Mouse (Mus musculus) limb, embryonic 12.5 days (tissue): ENCODE measurements around the gene P4ha2. TPM values are rescaled to one million over a fixed set of nuclear protein-coding genes. Genes with fewer than 3 reads are reported as not detected.

Source experiments
- ATAC-seq: fragments of 200-750 bp; cut with Nextera tagmentation; 2 replicates; pipeline ENCODE4 v1.8.0; 2017; ENCODE audit warnings: low read depth, moderate TSS enrichment; ENCODE audit not compliant: insufficient number of reproducible peaks, insufficient read depth, low FRiP score, low TSS enrichment
- H3K27ac ChIP-seq: fragments of 300-500 bp; sonication (generic); 2 replicates; pipeline ENCODE4 v1.5.1; 2016; ENCODE audit warnings: mild to moderate bottlenecking, moderate library complexity
- H3K27me3 ChIP-seq: fragments of 300-500 bp; sonication (generic); 2 replicates; pipeline ENCODE4 v1.6.1; 2016; ENCODE audit warnings: mild to moderate bottlenecking, moderate library complexity
- H3K36me3 ChIP-seq: fragments of 300-500 bp; sonication (generic); 2 replicates; pipeline ENCODE4 v1.6.1; 2016; ENCODE audit warnings: mild to moderate bottlenecking, moderate library complexity
- H3K4me1 ChIP-seq: fragments of 300-500 bp; sonication (generic); replicated peaks from 2 replicates; pipeline ENCODE4 v1.6.1; 2016
- H3K4me2 ChIP-seq: fragments of 300-500 bp; sonication (generic); 2 replicates; pipeline ENCODE4 v1.6.1; 2016; ENCODE audit warnings: mild to moderate bottlenecking, moderate library complexity
- H3K4me3 ChIP-seq: fragments of 300-500 bp; sonication (generic); replicated peaks from 2 replicates; pipeline ENCODE4 v1.5.1; 2016; ENCODE audit warnings: mild to moderate bottlenecking
- H3K9ac ChIP-seq: fragments of 300-500 bp; sonication (generic); replicated peaks from 2 replicates; pipeline ENCODE4 v1.6.1; 2016; ENCODE audit warnings: mild to moderate bottlenecking, moderate library complexity
- H3K9me3 ChIP-seq: fragments of 300-500 bp; sonication (generic); 2 replicates; pipeline ENCODE4 v1.6.1; 2016; ENCODE audit warnings: mild to moderate bottlenecking, moderate library complexity
- WGBS: fragments of 180-500 bp; shearing (Covaris S2); methylation state at CpG from one replicate; pipeline ENCODE4 v1.1.7; 2016; 5-methylcytosine and 5-hydroxymethylcytosine counted together
- polyA plus RNA-seq: library from polyadenylated mRNA; unstranded; fragments of >200 nt; fragmentation: Nextera tagmentation; extraction: Ambion mirVana; gene quantifications from 2 replicates; pipeline ENCODE4 v1.2.1, GENCODE M21; 2016

P4ha2 gene
- polyA plus RNA-seq, 1 experiment from 2014 or later = 52.7 TPM

DNA sequence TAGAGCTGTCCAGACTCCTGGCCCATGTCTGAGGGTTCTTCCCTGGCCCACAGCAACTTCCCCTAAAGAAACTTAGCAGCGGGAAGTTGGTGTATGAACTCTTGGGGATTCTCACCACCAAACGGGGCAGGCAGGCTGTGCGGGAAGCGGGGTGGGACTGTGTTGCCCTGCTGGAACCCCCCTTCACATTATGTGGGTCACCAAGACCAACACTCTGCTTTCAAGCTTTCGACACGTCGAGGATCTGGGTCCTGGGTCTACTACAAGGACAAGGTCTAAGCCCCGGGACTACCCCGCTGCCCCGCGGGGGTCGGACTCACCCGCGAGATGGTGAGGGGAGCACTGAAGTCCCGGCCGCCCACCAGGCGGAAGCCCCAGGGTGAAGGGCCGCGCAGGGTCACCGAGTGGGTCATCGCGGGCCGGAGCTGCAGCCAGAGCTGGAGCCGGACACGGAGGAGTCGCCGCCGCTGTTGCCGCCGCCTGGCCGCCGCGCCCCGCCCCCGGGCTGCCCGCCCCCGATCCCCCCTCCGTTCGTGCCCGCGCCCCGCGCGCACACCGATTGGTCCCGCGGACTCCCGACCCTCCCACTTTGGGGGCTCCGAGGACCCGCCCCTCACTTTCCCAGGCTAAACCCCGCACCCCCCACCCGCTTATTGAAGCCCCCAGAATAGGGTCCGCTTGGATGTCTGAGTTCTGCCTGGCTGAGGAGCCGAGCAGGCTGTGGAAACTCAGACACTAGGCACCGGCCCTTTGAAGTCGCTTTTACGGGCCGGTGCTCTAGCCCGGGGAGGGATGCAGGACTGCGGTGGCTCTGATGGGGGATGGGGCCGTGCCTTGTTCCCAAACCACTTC lies 31.1 kb upstream of the P4ha2 start, which contains the start of gene Pdlim4:
Gene Pdlim4 (minus strand): TSS at position 495 of the 852 bp plus-strand sequence.
- peak; percentile 75 for ATAC-seq
- H3K27me3 ChIP-seq = no peaks in the 10 kb centered on the region
- peak within 1 kb of the TSS; percentile 91 for H3K27ac ChIP-seq
- WGBS = under 1% methylated on average over 55 of the region's 61 CpGs
- peak within 1 kb of the TSS; percentile 85 for H3K9ac ChIP-seq
- H3K4me2 ChIP-seq = peak within 1 kb of the TSS; percentile 89
- H3K36me3 ChIP-seq = peaks cover 19% of the 10 kb centered on the region; the same call in 1 of the 2 replicates
- H3K4me3 ChIP-seq = peak within 1 kb of the TSS; percentile 62
- H3K9me3 ChIP-seq = no peaks in the 10 kb centered on the region
- H3K4me1 ChIP-seq = peaks cover 64% of the 10 kb centered on the region

DNA sequence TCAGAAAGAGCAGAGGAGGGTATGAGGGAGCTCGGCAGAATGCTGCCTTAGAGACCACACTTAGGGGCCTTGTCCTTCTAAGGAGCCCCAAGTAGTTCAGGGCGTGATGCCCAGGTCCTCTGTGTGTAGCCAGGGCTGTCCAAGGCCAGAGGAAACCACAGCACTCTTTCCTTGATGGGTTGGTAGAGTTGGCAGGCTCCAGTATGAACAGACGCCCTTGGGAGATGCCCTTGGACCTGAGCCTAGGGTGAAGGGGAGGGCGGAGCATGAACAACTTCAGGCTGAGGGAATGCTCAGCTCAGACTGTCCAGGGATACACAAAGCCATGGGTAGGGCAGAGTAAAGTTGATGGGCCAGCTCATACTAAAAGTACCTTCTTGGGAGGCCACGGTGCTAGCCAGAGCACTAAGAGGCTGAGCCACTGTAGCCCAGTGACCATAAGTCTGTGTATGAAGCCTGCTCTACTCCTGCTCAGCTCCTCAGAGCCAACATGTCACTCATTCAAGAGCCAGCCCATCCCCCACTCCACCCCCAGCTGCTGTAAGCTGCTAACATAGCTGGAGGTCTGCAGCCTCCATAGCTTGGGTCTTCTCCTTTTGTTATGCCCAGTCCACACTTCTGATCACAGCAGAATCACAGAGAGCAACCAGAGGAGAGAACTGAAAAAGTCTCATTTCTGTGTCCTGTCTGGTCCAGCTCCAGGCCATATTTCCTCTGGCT lies 28.0 kb upstream of the P4ha2 start:
- 88% methylated on average over 5 of the region's 5 CpGs for WGBS
- Histone ChIP-seq H3K4me3 (no peak overlapping the region), H3K4me2 (no peak overlapping the region), H3K9me3 (no peaks in the 10 kb centered on the region), H3K4me1 (peaks cover 34% of the 10 kb centered on the region), H3K36me3 (no peaks in the 10 kb centered on the region), H3K27ac (no peak overlapping the region), H3K27me3 (no peaks in the 10 kb centered on the region), H3K9ac (no peak overlapping the region)
- no peak for ATAC-seq

DNA sequence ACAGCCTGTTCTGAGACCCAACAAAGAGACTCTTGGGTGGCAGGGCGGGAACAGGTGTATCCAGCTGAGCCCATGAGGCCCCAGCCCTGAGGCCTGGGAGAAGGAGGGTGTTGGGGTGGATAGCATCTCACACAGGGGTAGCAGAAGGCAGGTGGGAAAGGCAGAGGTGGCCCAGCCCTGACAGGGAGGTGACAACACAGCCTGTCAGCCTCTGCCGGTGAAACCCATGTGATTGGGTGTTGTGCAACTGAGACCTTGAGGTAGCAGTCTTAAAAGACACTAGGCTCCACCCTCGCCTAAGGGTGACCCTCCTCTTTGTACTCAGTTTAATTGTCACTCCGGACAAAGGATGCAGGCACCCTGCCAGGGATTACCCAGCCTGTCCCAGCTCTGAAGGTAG lies 26.6 kb upstream of the P4ha2 start:
- no peaks in the 10 kb centered on the region for H3K27me3 ChIP-seq
- no peak overlapping the region for H3K4me2 ChIP-seq
- 48% methylated on average over 4 of the region's 4 CpGs for WGBS
- no peak overlapping the region for H3K27ac ChIP-seq
- no peak for ATAC-seq
- peaks cover 23% of the 10 kb centered on the region for H3K4me1 ChIP-seq
- H3K9me3 ChIP-seq = no peaks in the 10 kb centered on the region
- H3K9ac ChIP-seq = no peak overlapping the region
- H3K36me3 ChIP-seq = no peaks in the 10 kb centered on the region
- no peak overlapping the region for H3K4me3 ChIP-seq

DNA sequence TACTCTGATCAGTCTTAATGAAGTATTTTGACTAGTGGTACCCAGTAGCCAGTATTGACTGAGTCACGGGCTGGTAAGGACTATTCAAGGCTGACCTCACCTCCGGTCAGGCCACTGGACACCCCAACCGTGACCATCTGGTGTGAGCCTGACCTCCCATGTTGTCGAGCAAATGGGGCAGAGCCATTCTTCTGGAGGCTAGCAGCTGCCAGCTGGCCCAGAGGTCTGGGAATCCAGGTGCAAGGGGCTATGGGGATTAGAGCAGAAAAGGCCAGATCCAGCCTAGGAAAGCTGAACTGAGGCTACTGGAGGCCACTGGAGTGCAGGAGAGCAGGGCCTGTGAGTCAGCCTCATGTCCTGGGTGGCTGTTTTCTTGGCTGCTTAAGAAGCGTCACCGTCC lies 24.5 kb upstream of the P4ha2 start:
- no peaks in the 10 kb centered on the region for H3K27me3 ChIP-seq
- no peak overlapping the region for H3K9ac ChIP-seq
- ATAC-seq = no peak
- no peak overlapping the region for H3K4me2 ChIP-seq
- no peak overlapping the region for H3K4me3 ChIP-seq
- WGBS = 69% methylated on average over 6 of the region's 6 CpGs
- H3K27ac ChIP-seq = no peak overlapping the region
- H3K4me1 ChIP-seq = peaks cover 15% of the 10 kb centered on the region
- no peaks in the 10 kb centered on the region for H3K9me3 ChIP-seq
- no peaks in the 10 kb centered on the region for H3K36me3 ChIP-seq

DNA sequence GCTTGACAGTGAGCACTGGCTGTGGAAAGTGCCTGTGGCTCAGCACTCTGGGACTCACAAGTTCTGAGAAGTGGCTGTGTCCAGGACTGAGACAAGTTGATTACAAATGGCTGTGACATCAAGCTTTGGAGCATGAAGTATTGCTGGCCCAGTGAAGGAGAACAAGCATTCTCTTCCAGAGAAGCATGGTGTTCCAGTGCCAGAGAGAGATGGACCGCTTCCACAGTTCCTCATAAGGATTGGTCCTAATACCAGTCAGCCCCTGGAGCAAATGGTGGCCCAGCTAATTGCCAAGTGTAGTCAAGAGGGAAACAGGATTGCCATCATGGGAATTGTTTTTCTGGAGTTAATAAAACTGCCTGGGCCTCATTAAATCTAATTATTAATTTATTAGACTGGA lies 23.8 kb upstream of the P4ha2 start:
- 63% methylated on average over 1 of the region's 1 CpGs for WGBS
- no peak for ATAC-seq
- H3K9me3 ChIP-seq = no peaks in the 10 kb centered on the region

DNA sequence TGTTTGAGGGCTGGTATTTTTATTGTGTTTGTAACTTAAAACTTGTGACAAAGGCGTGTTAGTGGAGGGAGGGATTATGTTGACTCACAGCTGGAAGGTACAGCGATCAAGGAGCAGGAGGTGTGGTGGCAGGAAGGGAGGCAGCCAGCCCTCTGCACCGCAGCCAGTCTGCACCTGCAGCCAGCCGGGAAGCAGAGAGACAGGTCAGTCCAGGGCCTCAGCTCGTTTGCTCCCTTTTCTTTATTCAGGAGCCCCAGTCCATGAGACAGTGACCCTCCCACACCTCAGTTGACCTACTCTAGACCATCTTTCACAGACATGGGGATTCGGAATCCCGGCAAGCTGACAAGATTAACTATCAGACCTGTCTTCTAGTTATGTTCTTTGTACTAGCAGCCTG lies 19.5 kb upstream of the P4ha2 start:
- Histone ChIP-seq H3K27me3 (no peaks in the 10 kb centered on the region), H3K4me3 (no peak overlapping the region), H3K36me3 (no peaks in the 10 kb centered on the region), H3K9me3 (no peaks in the 10 kb centered on the region), H3K4me1 (peaks cover 5% of the 10 kb centered on the region), H3K9ac (no peak overlapping the region), H3K4me2 (no peak overlapping the region), H3K27ac (no peak overlapping the region)
- ATAC-seq = no peak
- WGBS = 31% methylated on average over 7 of the region's 7 CpGs

More for the DNA sequence above, 23.8 kb upstream of the P4ha2 start:
- H3K4me3 ChIP-seq = no peak overlapping the region
- no peaks in the 10 kb centered on the region for H3K27me3 ChIP-seq
- H3K36me3 ChIP-seq = no peaks in the 10 kb centered on the region
- no peak overlapping the region for H3K9ac ChIP-seq
- H3K27ac ChIP-seq = no peak overlapping the region
- peaks cover 19% of the 10 kb centered on the region for H3K4me1 ChIP-seq
- no peak overlapping the region for H3K4me2 ChIP-seq

DNA sequence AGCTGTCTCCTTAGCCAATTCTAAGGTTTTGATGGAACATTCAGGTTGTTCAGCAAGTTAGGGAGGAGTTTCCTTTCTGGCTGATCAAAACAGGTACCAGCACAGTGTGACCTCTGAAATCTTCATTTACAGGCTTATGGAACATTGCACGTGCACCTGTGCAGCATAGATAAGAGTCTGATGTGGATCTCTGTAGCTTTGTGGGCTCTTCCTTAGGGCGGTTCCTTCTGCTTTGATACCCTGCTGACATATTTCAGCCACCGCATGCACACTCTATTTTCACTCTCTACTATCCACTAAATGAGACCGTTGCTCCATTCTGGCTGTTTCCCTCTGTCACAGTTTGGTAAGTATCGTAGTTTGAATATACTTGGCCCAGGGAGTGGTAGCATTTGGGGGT lies 17.2 kb upstream of the P4ha2 start:
- Histone ChIP-seq H3K9ac (no peak overlapping the region), H3K27ac (no peak overlapping the region), H3K4me2 (no peak overlapping the region), H3K36me3 (no peaks in the 10 kb centered on the region), H3K4me3 (no peak overlapping the region), H3K4me1 (peaks cover 5% of the 10 kb centered on the region), H3K9me3 (no peaks in the 10 kb centered on the region), H3K27me3 (no peaks in the 10 kb centered on the region)
- ATAC-seq = no peak
- WGBS = 93% methylated on average over 5 of the region's 5 CpGs

DNA sequence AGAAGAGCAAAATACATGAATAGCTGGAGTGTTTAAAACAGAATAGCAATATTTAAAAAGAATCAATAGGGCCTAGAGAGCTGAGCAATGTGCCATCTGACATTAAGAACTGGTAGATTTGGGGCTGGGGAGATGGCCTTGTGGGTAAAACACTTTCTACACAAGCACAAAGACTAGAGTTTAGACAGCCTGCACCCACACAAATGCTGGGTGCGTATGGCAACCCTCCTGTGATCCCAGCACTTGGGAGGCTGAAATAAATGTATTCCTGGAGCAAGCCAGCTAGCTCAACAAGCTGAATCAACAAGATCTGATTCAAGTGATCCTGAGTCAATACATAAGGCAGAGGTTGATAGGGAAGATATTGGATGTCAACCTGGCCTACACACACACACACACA lies 14.9 kb upstream of the P4ha2 start:
- Histone ChIP-seq H3K9me3 (no peaks in the 10 kb centered on the region), H3K27ac (no peak overlapping the region), H3K4me2 (no peak overlapping the region), H3K4me1 (peaks cover 5% of the 10 kb centered on the region), H3K9ac (no peak overlapping the region), H3K36me3 (no peaks in the 10 kb centered on the region), H3K27me3 (no peaks in the 10 kb centered on the region), H3K4me3 (no peak overlapping the region)
- ATAC-seq = no peak
- WGBS = 91% methylated on average over 1 of the region's 1 CpGs

DNA sequence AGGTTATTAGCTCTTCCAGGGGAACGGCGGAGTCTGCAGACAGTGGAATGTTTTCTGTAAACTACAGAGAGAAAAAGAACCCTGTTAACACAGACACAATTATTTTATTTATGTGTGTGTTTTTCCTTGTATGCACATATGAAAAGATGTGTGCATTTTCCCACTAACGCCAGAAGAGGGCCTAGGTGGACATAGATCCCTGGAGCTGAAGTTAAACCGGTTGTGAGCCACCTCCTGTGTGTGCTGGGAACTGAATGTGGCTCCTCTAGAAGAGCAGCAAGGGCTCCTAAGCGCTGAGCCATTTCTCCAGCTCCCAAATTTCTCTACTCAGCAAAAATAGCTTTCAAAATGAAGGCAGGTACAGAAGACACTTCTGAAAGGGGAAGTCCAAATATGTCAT lies 14.1 kb upstream of the P4ha2 start:
- Histone ChIP-seq H3K4me2 (no peak overlapping the region), H3K9ac (no peak overlapping the region), H3K27me3 (no peaks in the 10 kb centered on the region), H3K4me1 (no peaks in the 10 kb centered on the region; the same call in 1 of the 2 replicates), H3K27ac (no peak overlapping the region), H3K4me3 (no peak overlapping the region), H3K9me3 (no peaks in the 10 kb centered on the region), H3K36me3 (no peaks in the 10 kb centered on the region)
- 68% methylated on average over 5 of the region's 5 CpGs for WGBS
- ATAC-seq = no peak

DNA sequence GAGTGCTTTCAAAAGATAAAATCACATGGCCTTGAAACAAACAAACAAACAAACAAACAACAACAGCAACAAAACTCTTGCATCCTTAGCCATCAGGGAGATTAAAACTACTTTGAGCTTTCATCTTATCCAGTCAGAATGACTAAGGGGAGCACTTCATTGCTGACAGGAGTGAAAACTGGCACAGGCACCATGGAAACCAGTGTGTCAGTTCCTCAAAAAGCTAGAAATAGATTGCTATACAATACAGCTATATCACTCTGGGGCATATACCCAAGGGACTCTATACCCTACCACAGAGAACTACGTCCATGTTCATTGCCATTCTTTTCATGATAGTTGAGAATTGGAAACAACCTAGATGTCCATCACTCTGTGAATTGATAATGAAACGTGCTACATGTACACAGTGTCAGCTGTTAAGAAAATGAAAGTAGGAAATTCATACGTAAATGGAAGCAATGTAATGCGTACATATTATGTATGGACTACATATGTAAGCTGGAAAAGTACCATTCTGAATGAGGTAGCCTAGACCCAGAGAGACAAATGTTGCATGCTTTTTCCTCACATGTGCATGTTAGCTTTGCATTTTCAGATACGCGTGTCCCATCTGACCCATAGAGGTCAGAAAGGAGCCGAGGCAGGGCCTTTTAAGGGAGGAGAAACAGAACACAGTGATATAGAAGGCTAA lies 11.5 kb upstream of the P4ha2 start:
- no peaks in the 10 kb centered on the region for H3K36me3 ChIP-seq
- WGBS = 82% methylated on average over 7 of the region's 7 CpGs
- no peak overlapping the region for H3K4me2 ChIP-seq
- H3K4me3 ChIP-seq = no peak overlapping the region
- H3K27ac ChIP-seq = no peak overlapping the region
- no peaks in the 10 kb centered on the region for H3K9me3 ChIP-seq
- H3K27me3 ChIP-seq = no peaks in the 10 kb centered on the region
- ATAC-seq = no peak
- no peak overlapping the region for H3K9ac ChIP-seq
- peaks cover 7% of the 10 kb centered on the region for H3K4me1 ChIP-seq

DNA sequence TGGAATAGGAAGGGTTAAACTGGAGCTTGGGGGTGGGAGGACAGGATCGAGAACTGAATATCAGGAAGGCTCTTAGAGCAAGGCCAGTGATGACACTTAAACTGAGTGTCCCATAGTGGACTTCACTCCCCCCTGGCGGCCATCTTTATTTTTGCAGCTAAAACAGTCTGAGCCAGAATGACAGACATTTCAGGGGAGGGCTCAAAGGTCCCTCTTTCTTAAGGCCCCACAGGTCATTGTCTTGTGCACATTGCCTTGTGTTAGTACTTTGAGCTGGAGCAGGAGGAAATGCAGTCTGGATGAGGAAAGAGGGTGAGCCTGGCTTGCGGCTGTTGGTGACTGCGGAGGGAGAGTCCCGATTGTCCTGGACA lies 11.0 kb upstream of the P4ha2 start:
- Histone ChIP-seq H3K27ac (no peak overlapping the region), H3K4me3 (no peak overlapping the region)
- no peak for ATAC-seq

More for the DNA sequence above, 11.0 kb upstream of the P4ha2 start:
- Histone ChIP-seq H3K4me2 (no peak overlapping the region), H3K9me3 (no peaks in the 10 kb centered on the region), H3K27me3 (no peaks in the 10 kb centered on the region), H3K4me1 (peaks cover 7% of the 10 kb centered on the region), H3K9ac (no peak overlapping the region), H3K36me3 (no peaks in the 10 kb centered on the region)
- WGBS = 49% methylated on average over 5 of the region's 5 CpGs
